Mouse (Mus musculus): ENCODE measurements around the gene Shc3.

GRCm38 (mm10) chr13:51411696-51412430 is 157.4 kb downstream of the Shc3 start:
- TF ChIP-seq GATA1 (IDR thresholded peaks at IDR 0.05; ENCODE audit: low read length), result no peak
- no peak for TF ChIP-seq TAL1 (IDR thresholded peaks at IDR 0.05; ENCODE audit: low read length)

Measured in erythroblast, embryonic 14.5 days (primary cell).